Mouse (Mus musculus) myocyte (in vitro differentiated cells): Measurements from ENCODE around the gene Rnf126.

Source experiments
- CEBPB ChIP-seq: IDR thresholded peaks from 2 replicates; pipeline ENCODE4 v1.6.1; 2011; ENCODE audit warnings: mild to moderate bottlenecking, moderate library complexity; ENCODE audit not compliant: poor library complexity, insufficient read depth, severe bottlenecking
- E2F4 ChIP-seq: IDR thresholded peaks from one replicate; pipeline ENCODE4 v1.6.1; 2011; ENCODE audit warnings: mild to moderate bottlenecking, control low read depth, moderate library complexity; ENCODE audit not compliant: insufficient read depth
- MYOD1 ChIP-seq, 3 experiments: IDR thresholded peaks; one replicate each; pipeline ENCODE4 v1.6.1; 2011; ENCODE audit warnings: control low read depth in 2 of 3, low read depth in 2 of 3, mild to moderate bottlenecking in 2 of 3, moderate library complexity in 1 of 3; ENCODE audit not compliant: insufficient read length in 2 of 3, control insufficient read depth in 1 of 3
- MYOG ChIP-seq, 3 experiments: IDR thresholded peaks; one replicate each; pipeline ENCODE4 v1.6.1; 2011; ENCODE audit warnings: control low read depth in 2 of 3, low read depth in 2 of 3, mild to moderate bottlenecking in 2 of 3; ENCODE audit not compliant: insufficient read length in 2 of 3, control insufficient read depth in 1 of 3, insufficient read depth in 1 of 3
- POLR2A ChIP-seq: IDR thresholded peaks from one replicate; pipeline ENCODE4 v1.6.1; 2011; ENCODE audit warnings: low read depth, mild to moderate bottlenecking, control low read depth, moderate library complexity; ENCODE audit not compliant: insufficient read length
- SRF ChIP-seq: IDR thresholded peaks from one replicate; pipeline ENCODE4 v1.6.1; 2011; ENCODE audit warnings: low read depth; ENCODE audit not compliant: control insufficient read depth, insufficient read length
- USF1 ChIP-seq: IDR thresholded peaks from one replicate; pipeline ENCODE4 v1.6.1; 2011; ENCODE audit warnings: low read depth, mild to moderate bottlenecking, control low read depth, moderate library complexity

DNA sequence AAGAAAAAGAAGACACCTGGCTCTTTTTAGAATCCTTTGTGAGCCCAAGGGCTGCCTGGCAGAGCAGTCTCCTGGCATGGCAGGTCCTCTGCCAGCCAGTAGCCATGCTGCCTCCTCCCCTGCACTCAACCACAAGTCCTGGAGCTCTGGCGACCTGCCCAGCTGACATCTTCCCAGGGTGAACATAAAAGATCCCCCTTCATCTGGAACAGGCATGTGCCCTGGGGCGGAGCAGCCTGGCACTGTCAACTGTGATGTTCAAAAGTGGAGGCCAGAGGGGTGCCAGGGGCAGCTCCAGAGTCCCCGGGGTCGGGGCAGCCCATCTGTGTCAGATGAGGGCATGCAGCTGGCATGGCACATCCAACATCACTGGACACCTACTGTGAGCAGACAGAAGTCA, 51.8 kb downstream of the Rnf126 start:
- TF ChIP-seq POLR2A (no peak), MYOD1 (IDR thresholded peaks at IDR 0.05; ENCODE audit: control insufficient read depth in 1 of 3, insufficient read length in 2 of 3, low read depth in 2 of 3) (peak in 1 of 3 experiments; percentile 8), USF1 (no peak), E2F4 (no peak), SRF (no peak), CEBPB (no peak), MYOG (IDR thresholded peaks at IDR 0.05; ENCODE audit: control insufficient read depth in 1 of 3, insufficient read depth in 1 of 3, insufficient read length in 2 of 3, low read depth in 2 of 3) (no peak)
